Mouse (Mus musculus): Measurements from ENCODE around the gene Megf11.

Megf11 gene

GRCm38 (mm10) chr9:64557846-64558530, 172.6 kb downstream of the Megf11 start:
- no peak for DNase-seq (ENCODE audit: low spot score in 2 of 2)

DNA sequence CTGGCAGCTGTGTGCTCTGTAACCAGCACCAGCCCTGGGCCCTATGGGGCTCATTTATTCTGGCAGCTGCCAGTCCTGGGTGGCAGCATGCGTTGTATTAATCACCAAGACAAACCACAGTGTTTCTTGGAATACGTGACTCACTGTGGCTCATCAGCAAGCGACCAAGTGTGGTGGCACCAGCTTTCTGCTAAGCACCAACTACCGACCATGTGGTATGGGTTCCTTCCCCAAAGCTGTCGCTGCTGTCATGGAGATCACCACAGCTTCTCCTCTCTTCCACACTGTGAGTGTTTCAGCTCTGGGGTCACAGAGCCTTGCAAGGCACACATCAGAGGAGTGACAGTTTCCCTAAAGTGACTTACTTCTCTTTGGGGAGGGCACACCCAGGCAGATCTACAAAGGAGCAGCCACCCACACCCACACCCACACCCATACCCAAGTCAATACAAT, 178.9 kb downstream of the Megf11 start:
- DNase-seq (ENCODE audit: low spot score in 2 of 2) = no peak

- no peak for DNase-seq (ENCODE audit: low spot score in 2 of 2)
Measured at GRCm38 (mm10) chr9:64565915-64566314, 180.5 kb downstream of the Megf11 start.

GRCm38 (mm10) chr9:64566376-64566775, 180.9 kb downstream of the Megf11 start:
- no peak for DNase-seq (ENCODE audit: low spot score in 2 of 2)

DNA sequence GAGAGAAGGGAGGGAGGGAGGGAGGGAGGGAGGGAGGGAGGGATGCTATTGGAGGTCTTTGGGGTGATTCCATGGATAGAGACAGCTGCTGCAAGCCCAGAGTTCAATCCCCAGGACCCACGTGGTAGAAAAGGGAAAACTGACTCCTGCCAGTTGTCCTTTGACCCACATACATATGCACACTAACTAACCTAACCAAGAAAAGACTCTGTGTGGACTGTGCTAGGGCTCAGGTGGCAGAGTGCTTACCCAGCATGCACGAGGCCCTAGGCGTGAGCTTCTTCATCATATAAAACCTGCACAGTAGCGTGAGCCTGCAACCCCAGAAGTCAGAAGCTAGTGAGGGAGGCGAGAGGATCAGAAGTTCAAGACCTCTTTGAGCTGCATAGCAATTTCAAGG, 182.1 kb downstream of the Megf11 start:
- no peak for DNase-seq (ENCODE audit: low spot score in 2 of 2)

GRCm38 (mm10) chr9:64568467-64569260, 183.2 kb downstream of the Megf11 start:
- DNase-seq (ENCODE audit: low spot score in 2 of 2) = no peak

- DNase-seq (ENCODE audit: low spot score in 2 of 2) = no peak
Measured at GRCm38 (mm10) chr9:64570448-64570847, 185.0 kb downstream of the Megf11 start.

DNA sequence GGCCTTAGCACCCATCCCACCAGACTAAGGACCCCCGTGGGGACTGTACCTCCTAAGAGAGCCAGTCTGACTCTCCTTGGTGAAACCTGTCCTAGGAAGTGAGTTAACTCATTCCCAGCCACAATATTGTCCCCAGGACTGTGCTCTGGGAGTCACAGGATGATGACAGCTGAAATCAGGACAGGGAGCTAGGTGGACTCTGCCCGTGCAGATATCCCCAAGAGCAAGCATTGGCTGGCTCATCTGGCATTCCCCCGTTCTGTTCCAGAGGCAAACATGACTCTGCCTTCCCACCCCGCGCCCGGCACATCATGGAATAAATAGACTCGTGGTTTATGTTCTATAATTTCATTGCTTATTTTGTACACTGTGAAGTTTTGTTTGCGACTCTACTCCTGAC, 185.7 kb downstream of the Megf11 start:
- no peak for DNase-seq (ENCODE audit: low spot score in 2 of 2)

DNA sequence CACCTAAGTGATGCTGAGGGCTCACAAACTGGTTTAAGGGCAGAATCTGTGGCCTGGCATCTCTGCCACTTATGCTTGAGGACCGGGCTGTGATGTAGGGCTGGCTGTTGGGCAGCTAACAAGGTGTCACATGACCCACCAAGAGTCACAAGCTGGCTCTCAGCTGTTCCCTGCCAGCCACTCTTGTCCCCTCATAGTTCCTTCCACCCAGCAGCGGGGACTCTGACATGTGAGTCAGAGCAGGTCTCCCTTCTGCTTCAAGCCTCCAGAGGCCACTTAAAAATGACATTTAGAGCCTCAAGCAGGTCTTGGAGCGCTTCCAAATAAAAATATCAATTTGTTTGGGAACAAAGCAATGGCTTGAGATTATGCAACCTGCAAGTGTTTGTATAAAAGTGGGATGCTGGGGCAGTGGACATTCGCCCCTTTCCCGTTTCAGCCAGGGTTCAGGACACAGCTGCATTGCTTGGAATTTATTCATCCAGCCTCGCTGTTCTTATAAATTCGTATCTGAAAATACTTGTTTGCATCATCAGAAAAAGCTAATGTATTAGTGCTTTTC, 187.3 kb downstream of the Megf11 start:
- no peak for DNase-seq (ENCODE audit: low spot score in 2 of 2)

- DNase-seq (ENCODE audit: low spot score in 2 of 2) = no peak
Measured at GRCm38 (mm10) chr9:64575658-64576057, 190.2 kb downstream of the Megf11 start.

GRCm38 (mm10) chr9:64576143-64576878, 190.9 kb downstream of the Megf11 start:
- no peak for DNase-seq (ENCODE audit: low spot score in 2 of 2)

DNA sequence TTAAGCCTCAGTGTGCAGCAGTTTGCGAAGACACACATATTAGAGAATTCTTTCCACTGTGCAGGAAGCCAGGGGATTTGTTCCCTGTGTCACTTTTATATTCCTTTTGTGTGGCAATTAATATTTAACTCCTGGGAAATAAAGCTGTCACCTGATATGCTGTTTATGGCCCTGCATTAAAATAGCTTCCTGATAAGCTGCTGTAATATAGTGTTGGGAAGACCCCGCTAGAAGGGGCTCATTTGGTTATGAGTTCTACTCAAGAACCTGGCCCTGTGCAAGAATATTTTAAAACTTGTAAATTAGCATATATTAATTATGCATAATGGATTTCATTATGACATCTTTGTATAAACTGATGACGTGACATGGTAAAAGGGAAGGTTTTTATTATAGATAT, 191.7 kb downstream of the Megf11 start:
- no peak for DNase-seq (ENCODE audit: low spot score in 2 of 2)

GRCm38 (mm10) chr9:64578014-64578413, 192.6 kb downstream of the Megf11 start:
- DNase-seq (ENCODE audit: low spot score in 2 of 2) = no peak

GRCm38 (mm10) chr9:64579306-64579705, 193.9 kb downstream of the Megf11 start:
- no peak for DNase-seq (ENCODE audit: low spot score in 2 of 2)

DNA sequence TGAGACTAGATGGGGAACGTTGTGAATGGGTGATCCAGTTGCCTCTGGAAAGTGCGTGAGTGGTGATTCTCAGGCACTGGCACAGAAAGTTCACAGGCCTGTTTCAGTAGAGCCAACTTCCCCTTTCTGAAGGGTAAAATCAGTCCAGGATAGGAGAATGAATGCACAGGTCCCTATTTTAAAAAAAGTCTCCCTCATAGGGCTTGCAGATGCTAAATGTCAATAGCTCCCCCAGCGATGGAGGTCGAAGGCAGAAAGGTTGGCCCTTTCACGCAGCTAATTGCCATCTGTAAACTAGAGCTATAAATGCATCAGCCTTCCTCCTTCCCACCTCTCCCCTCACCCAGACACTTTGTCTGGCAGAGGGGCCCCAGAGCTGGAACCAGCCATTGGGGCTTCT, 200.9 kb downstream of the Megf11 start:
- no peak for DNase-seq (ENCODE audit: low spot score in 2 of 2)

GRCm38 (mm10) chr9:64587991-64588390, 202.6 kb downstream of the Megf11 start:
- no peak for DNase-seq (ENCODE audit: low spot score in 2 of 2)

DNA sequence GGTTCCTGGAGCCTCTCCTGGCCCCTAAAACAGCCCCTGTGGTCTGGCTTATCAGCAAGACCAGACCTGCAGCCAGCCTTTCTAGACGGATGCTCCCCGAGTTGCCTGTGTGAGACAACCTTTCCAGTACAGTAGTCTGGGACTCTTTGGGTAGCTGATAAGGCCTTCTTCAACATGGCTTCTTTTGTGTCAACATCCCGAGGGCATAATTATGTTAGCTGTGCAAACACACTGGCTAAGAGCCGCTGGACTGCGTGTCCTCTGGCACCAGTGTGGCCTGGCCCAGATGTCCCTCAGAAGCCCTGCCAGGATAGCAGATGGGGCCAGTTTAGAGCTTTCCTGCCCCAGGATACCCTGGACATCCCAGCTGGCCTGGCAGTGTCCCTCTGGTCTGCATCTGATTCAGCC, 205.2 kb downstream of the Megf11 start:
- no peak for DNase-seq (ENCODE audit: low spot score in 2 of 2)

GRCm38 (mm10) chr9:64591436-64591835, 206.0 kb downstream of the Megf11 start:
- no peak for DNase-seq (ENCODE audit: low spot score in 2 of 2)

DNA sequence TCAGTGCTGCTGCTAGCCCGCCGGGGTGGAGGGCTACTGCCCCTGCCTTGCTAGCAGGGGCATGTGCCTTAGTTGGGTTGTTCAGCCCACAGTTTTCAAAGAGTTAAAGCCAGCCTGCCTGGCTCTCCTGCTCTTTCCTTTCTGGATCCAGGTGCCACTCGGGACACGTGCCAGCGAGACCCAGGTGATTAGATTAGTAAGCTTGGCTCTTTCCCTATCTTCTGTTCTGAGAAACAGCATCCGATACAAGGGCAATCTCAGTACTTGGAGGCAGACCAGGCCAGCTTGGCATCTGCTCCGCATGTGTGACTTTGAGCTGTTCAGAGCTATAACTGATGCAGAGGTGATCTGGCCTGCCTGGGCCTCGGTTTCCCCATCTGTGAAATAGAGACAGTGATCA, 209.0 kb downstream of the Megf11 start:
- no peak for DNase-seq (ENCODE audit: low spot score in 2 of 2)

- DNase-seq (ENCODE audit: low spot score in 2 of 2) = no peak
Measured at GRCm38 (mm10) chr9:64598427-64598826, 213.0 kb downstream of the Megf11 start.

DNA sequence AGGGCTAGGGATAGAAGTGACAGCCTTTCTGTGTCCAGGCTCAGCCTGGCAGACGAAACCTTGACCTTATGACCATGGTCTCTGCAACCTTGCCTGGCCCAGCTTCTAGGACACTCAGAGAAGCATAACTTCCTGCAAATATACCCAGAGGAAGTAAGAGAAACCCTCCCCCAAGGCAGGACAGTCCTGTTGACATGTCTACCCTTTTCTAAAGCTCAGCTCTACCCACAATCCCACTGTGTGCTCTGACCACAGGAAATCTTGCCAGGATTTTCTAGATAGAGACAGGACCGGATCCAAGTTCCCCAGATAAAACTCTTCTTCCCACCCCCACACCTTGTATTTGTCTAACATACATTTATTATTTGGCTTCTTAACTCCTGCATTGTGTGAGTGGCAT, 215.3 kb downstream of the Megf11 start:
- no peak for DNase-seq (ENCODE audit: low spot score in 2 of 2)

- DNase-seq (ENCODE audit: low spot score in 2 of 2) = no peak
Measured at GRCm38 (mm10) chr9:64602895-64603294, 217.5 kb downstream of the Megf11 start.
